Mouse (Mus musculus) urinary bladder, postnatal 36 days (tissue): Measurements from ENCODE around the gene Olfr632.
"Not testable (repeated sequence)": the region's sequence is repeated elsewhere in the genome, so short reads cannot be mapped to it uniquely, and the experiment has no call there.

ENCODE experiments used
- DNase-seq, 2 experiments: peaks; one replicate each; pipeline ENCODE4 v3.0.0; 2022; ENCODE audit warnings: low spot score in 2 of 2, mixed read lengths in 1 of 2

Gene Olfr632

DNA sequence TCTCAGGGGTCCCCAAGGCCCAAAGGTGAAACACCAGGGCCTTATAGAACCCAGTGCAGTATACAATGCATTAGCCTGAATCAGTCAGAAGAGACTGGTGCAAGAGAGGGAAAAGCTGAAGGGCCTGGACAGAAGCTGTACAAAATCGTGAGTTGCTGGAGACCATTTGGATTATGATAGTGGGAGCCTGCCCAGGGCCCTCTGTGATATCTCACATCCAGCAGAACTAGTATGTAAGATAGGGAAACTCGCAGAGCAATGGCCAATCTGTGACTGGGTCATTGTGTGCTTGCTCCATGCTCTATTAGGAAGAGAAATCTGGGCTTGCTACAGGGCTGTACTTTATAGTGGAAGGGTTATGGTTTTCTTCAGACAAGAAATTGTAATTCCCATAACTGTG, at the start of gene Olfr632:
Olfr632 (plus strand) TSS at position 84 of the 400 bp plus-strand sequence.
- DNase-seq, result no peak

DNA sequence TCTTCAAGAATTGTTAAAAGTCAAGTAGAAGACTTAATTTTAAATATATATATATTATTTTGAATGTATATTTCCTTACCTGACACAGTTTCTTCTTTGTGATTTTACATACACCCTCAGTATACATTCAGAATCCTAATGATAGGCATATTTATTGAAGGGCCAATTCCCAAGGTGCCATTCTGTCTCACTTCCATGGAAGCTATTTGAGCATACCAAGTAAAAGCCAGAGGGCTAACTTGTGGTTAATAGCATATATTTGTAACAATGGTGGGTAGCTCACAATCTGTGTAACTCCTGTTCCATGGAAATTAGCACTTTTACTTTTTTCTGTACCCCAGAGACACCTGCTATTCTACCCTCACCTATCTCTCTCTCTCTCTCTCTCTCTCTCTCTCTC, 48.0 kb upstream of the Olfr632 start, which contains the start of gene Olfr66:
Olfr66 (minus strand) TSS at position 101 of the 400 bp plus-strand sequence.
- DNase-seq, result no peak

- no peak for DNase-seq
Observed at GRCm38 (mm10) chr7:103894385-103894784, 39.8 kb upstream of the Olfr632 start, which contains the start of gene Olfr64. Gene Olfr64, minus strand, starts transcription at chr7:103894485.

- DNase-seq, result no peak
Observed at GRCm38 (mm10) chr7:103903187-103903586, 31.0 kb upstream of the Olfr632 start, which contains the start of gene Olfr65. Gene Olfr65, plus strand, starts transcription at chr7:103903487.

DNA sequence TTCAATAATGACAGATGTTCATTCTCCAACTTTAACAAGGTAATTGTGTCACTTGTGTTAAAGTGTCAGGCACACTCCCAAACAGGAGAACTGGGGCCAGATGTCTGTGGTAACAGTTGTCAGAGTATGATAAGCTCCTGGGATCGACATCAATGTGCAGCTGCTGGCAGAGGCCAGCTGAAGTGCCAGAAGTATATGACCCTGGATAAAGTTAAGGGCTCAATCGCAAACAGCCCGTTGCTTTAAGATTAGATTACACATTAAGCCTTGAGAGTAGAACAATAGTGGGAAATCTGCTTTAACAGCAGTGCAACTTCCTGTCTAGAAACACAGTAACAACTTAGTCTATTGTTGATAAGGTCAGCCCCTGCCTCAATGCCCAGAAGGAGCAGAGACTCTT, 24.1 kb upstream of the Olfr632 start:
- DNase-seq, result no peak

- DNase-seq, result no peak
Observed at GRCm38 (mm10) chr7:103912969-103913511, 21.1 kb upstream of the Olfr632 start.

GRCm38 (mm10) chr7:103915338-103915737, 18.8 kb upstream of the Olfr632 start:
- DNase-seq, result no peak

DNA sequence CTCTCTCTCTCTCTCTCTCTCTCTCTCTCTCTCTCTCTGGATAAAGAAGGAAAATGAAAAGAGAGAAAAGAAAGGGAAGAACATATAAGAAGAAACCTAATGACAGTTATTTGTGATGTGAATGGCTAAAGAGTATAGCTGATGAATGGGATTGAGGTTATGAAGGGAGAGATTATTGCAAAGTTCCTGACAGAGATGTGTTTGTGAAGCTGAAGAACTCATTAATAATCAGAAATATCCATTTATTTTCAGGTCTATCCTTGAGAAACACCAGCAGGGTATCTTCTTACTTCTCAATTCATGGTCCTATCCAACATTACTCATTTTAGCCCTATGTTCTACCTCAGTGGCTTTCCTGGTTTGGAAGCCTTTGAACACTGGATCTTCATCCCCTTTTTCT, 5.6 kb upstream of the Olfr632 start, which contains the start of gene Olfr631:
Olfr631 (plus strand) TSS at position 301 of the 400 bp plus-strand sequence.
- no peak for DNase-seq

DNA sequence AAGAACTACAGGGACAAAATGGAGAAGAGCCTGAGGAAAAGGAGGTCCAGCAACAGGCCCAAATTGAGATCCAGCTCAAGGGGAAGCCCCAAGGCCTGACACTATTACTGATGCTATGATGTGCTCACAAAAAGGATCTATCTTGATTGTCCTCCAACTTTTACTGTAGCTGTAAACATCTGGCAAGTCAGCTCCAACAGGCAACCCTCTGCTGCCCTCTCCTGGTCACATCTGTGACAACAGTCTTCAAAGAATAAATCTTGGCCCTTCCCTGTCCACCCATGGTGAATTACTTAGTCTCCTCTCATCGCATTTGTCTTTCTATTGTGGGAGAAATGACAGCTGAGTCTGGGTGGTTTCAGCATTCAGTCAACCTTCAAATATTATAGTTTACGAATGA, 8.6 kb downstream of the Olfr632 start:
- peak; percentile 2 to 10 for DNase-seq

GRCm38 (mm10) chr7:103944137-103944536, 10.0 kb downstream of the Olfr632 start, which contains the start of gene Olfr633:
Gene Olfr633, plus strand, starts transcription at chr7:103944437.
- DNase-seq, result no peak

- DNase-seq, result not testable (repeated sequence)
Observed at GRCm38 (mm10) chr7:103966873-103967272, 32.7 kb downstream of the Olfr632 start.

GRCm38 (mm10) chr7:103970852-103971251, 36.7 kb downstream of the Olfr632 start, which contains the start of gene Olfr635:
Gene Olfr635, plus strand, starts transcription at chr7:103971152.
- DNase-seq, result no peak

- no peak for DNase-seq
Observed at GRCm38 (mm10) chr7:103971782-103972181, 37.6 kb downstream of the Olfr632 start.
